Mouse (Mus musculus): Measurements from ENCODE around the gene Cdan1. TPM values are rescaled to one million over a fixed set of nuclear protein-coding genes. Genes with fewer than 3 reads are reported as not detected.

The Cdan1 gene
- polyA plus RNA-seq, 1 experiment from 2014 or later, result 2.0 TPM

DNA sequence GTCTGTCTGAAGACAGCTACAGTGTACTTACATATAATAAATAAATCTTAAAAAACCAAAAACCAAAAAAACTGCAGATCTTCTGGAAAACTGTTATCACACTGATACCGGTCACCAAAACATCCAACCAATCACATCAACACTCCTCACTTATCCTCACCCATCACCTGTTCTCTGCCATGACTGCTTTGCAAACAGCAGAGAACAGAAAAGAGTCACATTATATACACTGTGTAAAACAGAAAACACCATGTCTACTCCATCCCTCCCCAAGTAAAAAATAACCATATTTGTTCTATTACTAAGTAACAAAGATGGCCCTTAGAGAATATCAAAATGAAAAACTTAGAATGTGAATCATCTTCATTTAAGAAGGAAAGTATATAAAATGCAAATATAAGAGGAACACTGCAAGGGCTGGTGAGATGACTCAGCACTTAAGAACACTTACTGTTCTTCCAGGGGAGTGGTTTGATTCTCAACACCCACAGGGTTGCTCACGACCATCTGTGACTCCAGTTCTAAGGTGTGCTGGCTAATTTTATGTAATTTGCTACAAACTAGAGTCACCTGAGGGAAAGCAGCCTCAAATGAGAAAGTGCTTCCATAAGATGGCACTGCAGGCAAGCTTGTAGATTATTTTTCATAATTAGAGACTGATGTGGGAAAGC is 79.5 kb downstream of the Cdan1 start:
- Histone ChIP-seq H3K4me3 (ENCODE audit: low read depth, low read length) (no peak overlapping the region), H3K9me3 (ENCODE audit: low read length) (no peaks in the 10 kb centered on the region), H3K4me2 (ENCODE audit: low read depth, low read length) (no peak overlapping the region), H3K27ac (ENCODE audit: low read depth) (no peak overlapping the region), H3K36me3 (replicated peaks; ENCODE audit: insufficient read depth, low read length) (no peaks in the 10 kb centered on the region), H3K27me3 (ENCODE audit: insufficient read depth, low read length) (no peaks in the 10 kb centered on the region), H3K9ac (replicated peaks) (no peak overlapping the region), H3K4me1 (ENCODE audit: insufficient read depth) (no peaks in the 10 kb centered on the region)
- DNase-seq (no peak), ATAC-seq (no peak)
- 66% methylated on average over 2 of the region's 2 CpGs for WGBS (ENCODE audit: insufficient replicate concordance)
- TF ChIP-seq EP300 (IDR thresholded peaks at IDR 0.05; ENCODE audit: low read depth), result no peak
- TF ChIP-seq CTCF (IDR thresholded peaks at IDR 0.05; ENCODE audit: low read depth), result no peak

- no peaks in the 10 kb centered on the region for H3K4me1 ChIP-seq (ENCODE audit: insufficient read depth)
- H3K9me3 ChIP-seq (ENCODE audit: low read length), result no peaks in the 10 kb centered on the region
- H3K4me3 ChIP-seq (ENCODE audit: low read depth, low read length), result no peak overlapping the region
- no peaks in the 10 kb centered on the region for H3K27me3 ChIP-seq (ENCODE audit: insufficient read depth, low read length)
- H3K27ac ChIP-seq (ENCODE audit: low read depth), result no peak overlapping the region
- ATAC-seq, result no peak
- no peak overlapping the region for H3K4me2 ChIP-seq (ENCODE audit: low read depth, low read length)
- no peak for DNase-seq
- H3K36me3 ChIP-seq (replicated peaks; ENCODE audit: insufficient read depth, low read length), result no peaks in the 10 kb centered on the region
- TF ChIP-seq EP300 (IDR thresholded peaks at IDR 0.05; ENCODE audit: low read depth), result no peak
- no peak for TF ChIP-seq CTCF (IDR thresholded peaks at IDR 0.05; ENCODE audit: low read depth)
- no peak overlapping the region for H3K9ac ChIP-seq (replicated peaks)
Observed at GRCm38 (mm10) chr2:120761922-120762321, 88.0 kb downstream of the Cdan1 start.

DNA sequence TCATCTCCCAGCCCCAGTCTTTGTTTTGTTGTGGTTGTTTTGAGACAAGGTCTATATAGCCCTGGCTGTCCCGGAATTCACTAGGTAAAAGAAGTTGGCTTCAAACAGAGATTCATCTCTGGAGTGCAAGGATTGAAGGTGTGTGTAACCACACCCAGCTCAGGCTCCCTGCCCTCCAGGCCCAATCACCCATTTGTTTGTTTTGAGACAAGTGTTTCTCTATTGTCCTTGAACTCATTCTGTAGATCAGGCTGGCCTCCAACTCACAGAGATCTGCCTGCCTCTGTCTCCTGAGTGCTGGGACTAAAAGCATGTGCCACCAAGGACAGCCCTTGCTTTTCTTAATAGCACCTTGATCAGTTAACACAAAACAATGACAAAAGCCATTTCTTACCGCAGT is 101.9 kb downstream of the Cdan1 start:
- no peak for TF ChIP-seq EP300 (IDR thresholded peaks at IDR 0.05; ENCODE audit: low read depth)
- WGBS (ENCODE audit: insufficient replicate concordance), result 79% methylated on average over 2 of the region's 2 CpGs
- no peak overlapping the region for H3K4me3 ChIP-seq (ENCODE audit: low read depth, low read length)

DNA sequence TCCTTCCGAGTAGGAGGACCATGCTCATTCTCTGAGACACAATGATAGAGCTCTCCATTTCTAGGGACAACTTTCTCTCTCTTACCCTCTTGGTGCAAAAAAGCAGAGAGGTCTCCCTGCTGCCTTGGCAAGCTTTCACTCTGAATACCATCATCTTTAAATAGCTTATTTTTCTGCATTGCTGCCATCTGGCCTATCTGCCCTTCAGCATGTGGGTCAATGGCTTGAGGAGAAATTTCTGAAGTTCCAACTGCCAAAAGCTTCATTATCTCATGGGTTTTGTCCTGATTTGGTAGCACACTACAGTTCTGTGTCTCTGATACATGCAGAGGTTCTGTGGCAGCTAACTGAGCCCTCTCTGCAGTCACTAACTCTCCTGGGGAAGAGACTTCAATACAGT is 104.4 kb downstream of the Cdan1 start:
- Histone ChIP-seq H3K27ac (ENCODE audit: low read depth) (no peak overlapping the region), H3K36me3 (replicated peaks; ENCODE audit: insufficient read depth, low read length) (0 out of 2 replicates have a peak, but pooled peaks cover 3% of the 10 kb centered on the region), H3K4me2 (ENCODE audit: low read depth, low read length) (no peak overlapping the region), H3K27me3 (ENCODE audit: insufficient read depth, low read length) (no peaks in the 10 kb centered on the region), H3K9me3 (ENCODE audit: low read length) (no peaks in the 10 kb centered on the region), H3K4me3 (ENCODE audit: low read depth, low read length) (no peak overlapping the region), H3K4me1 (ENCODE audit: insufficient read depth) (no peaks in the 10 kb centered on the region), H3K9ac (replicated peaks) (no peak overlapping the region)
- TF ChIP-seq CTCF (IDR thresholded peaks at IDR 0.05; ENCODE audit: low read depth) (no peak), EP300 (IDR thresholded peaks at IDR 0.05; ENCODE audit: low read depth) (no peak)
- WGBS (ENCODE audit: insufficient replicate concordance), result 83% methylated on average over 1 of the region's 1 CpGs
- ATAC-seq (no peak), DNase-seq (no peak)

More for the DNA sequence above, 101.9 kb downstream of the Cdan1 start:
- no peaks in the 10 kb centered on the region for H3K27me3 ChIP-seq (ENCODE audit: insufficient read depth, low read length)
- H3K4me1 ChIP-seq (ENCODE audit: insufficient read depth), result no peaks in the 10 kb centered on the region
- no peak for DNase-seq
- H3K9ac ChIP-seq (replicated peaks), result no peak overlapping the region
- no peak for ATAC-seq
- 0 out of 2 replicates have a peak, but pooled peaks cover 3% of the 10 kb centered on the region for H3K36me3 ChIP-seq (replicated peaks; ENCODE audit: insufficient read depth, low read length)
- no peak overlapping the region for H3K4me2 ChIP-seq (ENCODE audit: low read depth, low read length)
- no peaks in the 10 kb centered on the region for H3K9me3 ChIP-seq (ENCODE audit: low read length)
- no peak overlapping the region for H3K27ac ChIP-seq (ENCODE audit: low read depth)

GRCm38 (mm10) chr2:120731877-120732530 is 117.9 kb downstream of the Cdan1 start:
- ATAC-seq, result no peak
- H3K9ac ChIP-seq (replicated peaks), result peak overlapping the region; percentile 88
- no peak for DNase-seq
- H3K36me3 ChIP-seq (replicated peaks; ENCODE audit: insufficient read depth, low read length), result peaks cover 29% of the 10 kb centered on the region
- H3K4me3 ChIP-seq (ENCODE audit: low read depth, low read length), result peak overlapping the region; percentile 96
- peak overlapping the region; percentile 93 for H3K27ac ChIP-seq (ENCODE audit: low read depth)
- TF ChIP-seq EP300 (IDR thresholded peaks at IDR 0.05; ENCODE audit: low read depth), result no peak
- TF ChIP-seq CTCF (IDR thresholded peaks at IDR 0.05; ENCODE audit: low read depth), result no peak
- no peaks in the 10 kb centered on the region for H3K27me3 ChIP-seq (ENCODE audit: insufficient read depth, low read length)
- H3K4me1 ChIP-seq (ENCODE audit: insufficient read depth), result peaks cover 26% of the 10 kb centered on the region
- H3K4me2 ChIP-seq (ENCODE audit: low read depth, low read length), result peak overlapping the region; percentile 96
- 28% methylated on average over 7 of the region's 7 CpGs for WGBS (ENCODE audit: insufficient replicate concordance)
- H3K9me3 ChIP-seq (ENCODE audit: low read length), result no peaks in the 10 kb centered on the region

DNA sequence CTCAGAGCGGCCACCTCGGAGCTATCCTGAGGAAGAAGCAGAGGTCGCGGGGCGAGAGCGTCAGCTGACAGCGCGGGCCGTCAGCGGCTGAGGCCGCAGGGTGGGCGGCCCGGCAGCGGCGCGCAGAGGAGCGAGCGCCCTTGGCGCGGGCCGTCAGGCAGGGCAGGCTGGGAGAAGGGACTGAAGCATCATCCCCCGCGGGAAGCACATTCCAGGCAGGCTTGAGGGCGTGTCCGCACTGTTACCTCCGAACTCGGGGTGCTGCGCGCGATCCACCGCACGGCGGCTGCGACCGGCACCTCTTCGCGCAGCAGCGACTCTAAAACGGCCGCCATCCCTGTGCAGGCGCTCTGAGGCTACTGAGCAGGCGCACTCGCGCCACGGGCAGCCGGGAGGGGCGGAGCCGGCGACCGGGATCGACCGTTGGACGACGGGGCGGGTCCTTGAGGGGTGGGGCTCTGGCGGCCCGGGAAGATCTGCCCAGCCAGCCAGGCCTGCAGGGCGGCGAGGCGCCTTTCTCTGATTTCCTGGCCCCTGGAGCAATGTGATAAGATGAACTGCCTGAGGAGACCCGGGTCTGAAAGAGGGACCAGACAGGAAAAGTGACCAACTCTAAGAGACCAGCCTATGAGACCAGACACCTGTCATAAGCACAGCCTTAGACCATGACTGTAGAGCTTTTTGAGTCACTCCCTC is 118.6 kb downstream of the Cdan1 start:
- H3K27ac ChIP-seq (ENCODE audit: low read depth), result peak overlapping the region; percentile 93
- peak overlapping the region; percentile 88 for H3K9ac ChIP-seq (replicated peaks)
- H3K4me3 ChIP-seq (ENCODE audit: low read depth, low read length), result peak overlapping the region; percentile 96
- ATAC-seq (peak; percentile 99), DNase-seq (peak; percentile 99)
- H3K4me2 ChIP-seq (ENCODE audit: low read depth, low read length), result peak overlapping the region; percentile 96
- H3K36me3 ChIP-seq (replicated peaks; ENCODE audit: insufficient read depth, low read length), result peaks cover 36% of the 10 kb centered on the region
- no peaks in the 10 kb centered on the region for H3K27me3 ChIP-seq (ENCODE audit: insufficient read depth, low read length)
- H3K9me3 ChIP-seq (ENCODE audit: low read length), result no peaks in the 10 kb centered on the region
- TF ChIP-seq EP300 (IDR thresholded peaks at IDR 0.05; ENCODE audit: low read depth) (peak; percentile 72; the same call in 1 of the 2 replicates), CTCF (IDR thresholded peaks at IDR 0.05; ENCODE audit: low read depth) (no peak)
- peaks cover 26% of the 10 kb centered on the region for H3K4me1 ChIP-seq (ENCODE audit: insufficient read depth)
- WGBS (ENCODE audit: insufficient replicate concordance), result 0% methylated on average over 28 of the region's 61 CpGs
